In the genomic region with DNA sequence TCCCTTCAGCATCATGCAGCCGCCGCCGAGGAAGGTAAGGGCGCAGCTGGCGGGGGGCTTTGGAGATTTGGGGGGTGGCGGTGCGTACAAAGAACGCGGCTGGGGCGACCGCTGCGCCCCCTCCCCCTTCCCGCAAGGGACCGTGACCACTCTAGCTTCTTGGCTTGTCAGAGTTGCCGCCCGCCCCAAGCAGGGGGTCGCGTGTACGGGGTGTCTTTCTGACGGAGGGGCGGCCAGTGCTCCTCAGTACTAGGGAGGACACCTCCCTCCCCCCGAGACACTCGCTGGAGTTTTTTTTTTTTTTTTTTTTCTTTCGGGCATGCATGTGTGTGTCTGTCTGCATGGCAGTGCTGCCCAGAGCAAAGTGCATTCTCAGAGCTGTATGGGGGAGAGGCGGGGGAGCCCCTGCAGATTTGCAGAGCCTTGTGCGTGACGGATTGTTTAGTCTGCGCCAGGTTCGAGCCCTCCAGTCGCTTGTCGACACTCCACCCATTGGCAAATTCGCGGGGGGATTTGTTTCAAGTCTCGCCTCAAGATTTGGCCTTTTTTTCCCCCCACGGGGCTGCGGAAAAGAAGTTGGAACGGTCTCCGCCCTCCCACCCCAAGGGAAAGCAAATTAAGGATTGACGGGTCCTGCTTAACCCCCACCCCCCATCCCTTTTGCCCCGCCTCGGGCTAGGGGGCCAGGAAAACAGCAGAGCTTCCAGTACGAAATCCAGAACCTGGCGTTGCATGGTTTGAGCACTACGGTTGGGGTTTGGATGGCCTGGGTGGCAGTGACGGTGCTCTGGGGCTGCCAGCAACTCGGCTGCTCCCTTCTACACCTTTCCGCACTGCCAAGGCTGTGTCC, we compare ENCODE assay signal across 8 mouse cellular contexts. TPM values are rescaled to one million over a fixed set of nuclear protein-coding genes. Genes with fewer than 3 reads are reported as not detected.
DNase-seq lines count a peak whose midpoint lies in the region; ATAC-seq and TF ChIP-seq lines count a peak whose summit lies in the region.

No protein-coding gene starts in this region.

- H3K36me3 ChIP-seq in embryonic facial prominence, embryonic 13.5 days: peaks cover 18% of the 10 kb centered on the region
- peaks cover 33% of the 10 kb centered on the region for H3K36me3 ChIP-seq in hindbrain, embryonic 10.5 days
- peaks cover 33% of the 10 kb centered on the region for H3K36me3 ChIP-seq in midbrain, embryonic 10.5 days
- no peaks in the 10 kb centered on the region for H3K36me3 ChIP-seq in testis, adult 2 months (ENCODE audit: control insufficient read depth, insufficient read depth, low read length)

- H3K4me2 ChIP-seq in embryonic facial prominence, embryonic 13.5 days: peak overlapping the region; percentile 79

- peak overlapping the region; percentile 99 for H3K27ac ChIP-seq in embryonic facial prominence, embryonic 13.5 days
- peak overlapping the region; percentile 98 for H3K27ac ChIP-seq in hindbrain, embryonic 10.5 days
- peak overlapping the region; percentile 94 for H3K27ac ChIP-seq in midbrain, embryonic 10.5 days (replicated peaks)
- H3K27ac ChIP-seq in testis, adult 2 months (ENCODE audit: control insufficient read depth, insufficient read depth, low read depth, low read length): peak overlapping the region; percentile 93

- H3K27me3 ChIP-seq in embryonic facial prominence, embryonic 13.5 days: no peaks in the 10 kb centered on the region
- no peaks in the 10 kb centered on the region for H3K27me3 ChIP-seq in hindbrain, embryonic 10.5 days (ENCODE audit: insufficient read depth, poor library complexity, severe bottlenecking)
- H3K27me3 ChIP-seq in midbrain, embryonic 10.5 days (ENCODE audit: low read depth, poor library complexity, severe bottlenecking): no peaks in the 10 kb centered on the region
- no peaks in the 10 kb centered on the region for H3K27me3 ChIP-seq in testis, adult 2 months (ENCODE audit: control insufficient read depth, insufficient read depth, low read length)

- no peak for TF ChIP-seq POLR2A in testis, adult 2 months (IDR thresholded peaks at IDR 0.05; ENCODE audit: control insufficient read depth, low read depth, low read length)

- TF ChIP-seq CTCF in testis, adult 2 months (IDR thresholded peaks at IDR 0.05; ENCODE audit: control insufficient read depth, insufficient read depth, insufficient replicate concordance, low read depth, low read length): no peak

- peak overlapping the region; percentile 85 for H3K4me3 ChIP-seq in embryonic facial prominence, embryonic 13.5 days
- peak overlapping the region; percentile 90 for H3K4me3 ChIP-seq in hindbrain, embryonic 10.5 days
- H3K4me3 ChIP-seq in midbrain, embryonic 10.5 days: peak overlapping the region; percentile 90
- H3K4me3 ChIP-seq in testis, adult 2 months (ENCODE audit: control insufficient read depth, low read depth, low read length): peak overlapping the region; percentile 98

- no peaks in the 10 kb centered on the region for H3K9me3 ChIP-seq in embryonic facial prominence, embryonic 13.5 days
- no peaks in the 10 kb centered on the region for H3K9me3 ChIP-seq in hindbrain, embryonic 10.5 days
- H3K9me3 ChIP-seq in midbrain, embryonic 10.5 days (replicated peaks): no peaks in the 10 kb centered on the region

- peak overlapping the region; percentile 90 for H3K9ac ChIP-seq in embryonic facial prominence, embryonic 13.5 days

- peak; percentile 23 for DNase-seq in gastrocnemius, postnatal 25 days
- DNase-seq in gastrocnemius, adult 8-10 months (ENCODE audit: low spot score in 2 of 2): no peak
- peak; percentile 55 for DNase-seq in ZHBTc4 (ENCODE audit: low read depth, low spot score)
- peak; percentile 62 for DNase-seq in hindbrain, embryonic 10.5 days (ENCODE audit: low spot score)
- peak; percentile 56 for DNase-seq in left cerebral cortex, postnatal 4 days
- peak; percentile 64 for DNase-seq in midbrain, embryonic 10.5 days (ENCODE audit: low spot score)

- WGBS in embryonic facial prominence, embryonic 13.5 days: under 1% methylated on average over 43 of the region's 47 CpGs
- WGBS in hindbrain, embryonic 10.5 days: under 1% methylated on average over 47 of the region's 47 CpGs
- WGBS in midbrain, embryonic 10.5 days: under 1% methylated on average over 47 of the region's 47 CpGs

- intact Hi-C loops in left cerebral cortex, postnatal 4 days (cut with DNase I): loop anchor here (10.0 kb wide), 1 partner anchor 126 kb away; no protein-coding TSS in a partner anchor

- peaks cover 17% of the 10 kb centered on the region for H3K4me1 ChIP-seq in embryonic facial prominence, embryonic 13.5 days
- peaks cover 28% of the 10 kb centered on the region for H3K4me1 ChIP-seq in hindbrain, embryonic 10.5 days (replicated peaks)
- peaks cover 29% of the 10 kb centered on the region for H3K4me1 ChIP-seq in midbrain, embryonic 10.5 days
- H3K4me1 ChIP-seq in testis, adult 2 months (ENCODE audit: control insufficient read depth, insufficient read depth, low read length): peaks cover 21% of the 10 kb centered on the region

- 0 out of 2 replicates have a peak, but pooled peaks have one; percentile 23 for ATAC-seq in embryonic facial prominence, embryonic 13.5 days (ENCODE audit: insufficient number of reproducible peaks, insufficient read depth, low FRiP score, low TSS enrichment, low read depth)

RNA-seq across cellular contexts. Expression of gene Fchsd2, which starts 16.6 kb away (rescaled TPM):
- 1 to 10 TPM; 6.7 to 7.4 TPM for total RNA-seq in gastrocnemius, postnatal 25 days (2021)
- total RNA-seq in gastrocnemius, adult 8-10 months (2022): 1 to 10 TPM; 4.2 to 5.5 (median 5.0) TPM
- polyA plus RNA-seq in embryonic facial prominence, embryonic 13.5 days (2015; fragmentation: Nextera tagmentation; extraction: Ambion mirVana): 24.9 and 29.1 TPM in 2 replicates
- polyA plus RNA-seq in hindbrain, embryonic 10.5 days (2016; fragmentation: Nextera tagmentation; extraction: Ambion mirVana): 18.5 and 20.9 TPM in 2 replicates
- total RNA-seq in left cerebral cortex, postnatal 4 days (2021): 100 to 1,000 TPM; 107 to 122 TPM
- polyA plus RNA-seq in midbrain, embryonic 10.5 days (2016; fragmentation: Nextera tagmentation; extraction: Ambion mirVana): 19.0 and 21.2 TPM in 2 replicates
- 4.2 and 5.8 TPM in 2 replicates for polyA plus RNA-seq in testis, adult 2 months (2012; rRNA removed)

Comparison
In these comparisons a context has a peak if more than half of its experiments do, and no peak if none do; other contexts are left out.
1. DNase-seq: peak in gastrocnemius, postnatal 25 days (single experiment), ZHBTc4 (single experiment), hindbrain, embryonic 10.5 days (single experiment), left cerebral cortex, postnatal 4 days (single experiment) and midbrain, embryonic 10.5 days (single experiment); none in gastrocnemius, adult 8-10 months (0 of 2).
2. Peak in every context shown above with its lines, with median percentiles within 50 percentile points of each other: H3K27ac ChIP-seq and H3K4me3 ChIP-seq.